Mouse (Mus musculus) gastrocnemius, adult 2 months (tissue): ENCODE measurements around the gene Chka. TPM values are rescaled to one million over a fixed set of nuclear protein-coding genes. Genes with fewer than 3 reads are reported as not detected.

Experiments used
- DNase-seq: peaks from one replicate; pipeline ENCODE4 v3.0.0; 2022
- H3K27ac ChIP-seq: fragments of 200-600 bp; 2 replicates; pipeline ENCODE4 v1.8.1; 2022; ENCODE audit warnings: mild to moderate bottlenecking
- H3K4me3 ChIP-seq: fragments of 200-600 bp; 2 replicates; pipeline ENCODE4 v1.8.1; 2022; ENCODE audit warnings: mild to moderate bottlenecking, moderate library complexity
- CTCF ChIP-seq: fragments of 200-600 bp; IDR thresholded peaks from 2 replicates; pipeline ENCODE4 v1.8.1; 2022; ENCODE audit warnings: antibody characterized with exemption, mild to moderate bottlenecking, moderate library complexity
- intact Hi-C: fragments of 180-260 bp; cut with DNase I; formaldehyde crosslinking; loops from one replicate; pipeline ENCODE4 v1.15.1; 2025
- long read RNA-seq, 2 experiments: library from polyadenylated mRNA; stranded (forward); transcript quantifications; one replicate each; pipeline ENCODE4 v2.0.0; 2021
- total RNA-seq, 2 experiments: library from RNA; stranded (reverse); gene quantifications; 2 replicates each; pipeline ENCODE4 v1.2.3; 2021

Gene Chka
- 1 to 10 TPM; 1.8 to 5.4 TPM for total RNA-seq
- long read RNA-seq, experiment 1, partial matches to known transcripts: 1 of 5 reads
- long read RNA-seq, experiment 1, other reads (novel, unspliced or antisense): 0 of 5 reads
- long read RNA-seq, experiment 2, partial matches to known transcripts: 1 of 3 reads
- long read RNA-seq, experiment 2, other reads (novel, unspliced or antisense): 0 of 3 reads

GRCm38 (mm10) chr19:3851502-3851962, at the start of gene Chka:
TSS of gene Chka (plus strand) at chr19:3851773.
- peak; percentile 12; the same call in 1 of the 2 replicates for TF ChIP-seq CTCF
- peak; percentile 97 for DNase-seq
- intact Hi-C loops: loop anchor here (5.0 kb wide), 1 partner anchor 61 kb away; the partner anchor contains the start of gene Ndufs8
- peak within 1 kb of the TSS; percentile 93 for H3K4me3 ChIP-seq
- H3K27ac ChIP-seq: peak within 1 kb of the TSS; percentile 94

GRCm38 (mm10) chr19:3805526-3805925, 46.0 kb upstream of the Chka start:
- H3K27ac ChIP-seq: no peak overlapping the region
- no peak overlapping the region for H3K4me3 ChIP-seq
- DNase-seq: no peak
- TF ChIP-seq CTCF: no peak
- intact Hi-C loops: no loop called here

- intact Hi-C loops: no loop called here
- TF ChIP-seq CTCF: no peak
- Histone ChIP-seq H3K27ac (no peak overlapping the region), H3K4me3 (no peak overlapping the region)
- DNase-seq: no peak
These were observed 40.9 kb upstream of the Chka start for GRCm38 (mm10) chr19:3810536-3811233.

GRCm38 (mm10) chr19:3814461-3814860, 37.1 kb upstream of the Chka start:
- intact Hi-C loops: no loop called here
- peak; percentile 68 for DNase-seq
- H3K27ac ChIP-seq: no peak overlapping the region
- no peak for TF ChIP-seq CTCF
- H3K4me3 ChIP-seq: no peak overlapping the region

- intact Hi-C loops: no loop called here
- Histone ChIP-seq H3K4me3 (no peak overlapping the region), H3K27ac (no peak overlapping the region)
- no peak for TF ChIP-seq CTCF
- no peak for DNase-seq
These were observed 35.7 kb upstream of the Chka start for GRCm38 (mm10) chr19:3815824-3816223.

- TF ChIP-seq CTCF: no peak
- intact Hi-C loops: no loop called here
- H3K4me3 ChIP-seq: no peak overlapping the region
- no peak overlapping the region for H3K27ac ChIP-seq
- DNase-seq: no peak
These were observed 32.5 kb upstream of the Chka start for GRCm38 (mm10) chr19:3819080-3819479.

GRCm38 (mm10) chr19:3819899-3820444, 31.6 kb upstream of the Chka start:
- Histone ChIP-seq H3K4me3 (no peak overlapping the region), H3K27ac (no peak overlapping the region)
- DNase-seq: no peak
- intact Hi-C loops: no loop called here
- no peak for TF ChIP-seq CTCF

GRCm38 (mm10) chr19:3825044-3825443, 26.5 kb upstream of the Chka start:
- intact Hi-C loops: no loop called here
- Histone ChIP-seq H3K4me3 (no peak overlapping the region), H3K27ac (no peak overlapping the region)
- no peak for TF ChIP-seq CTCF
- DNase-seq: no peak

- no peak for DNase-seq
- TF ChIP-seq CTCF: no peak
- Histone ChIP-seq H3K27ac (no peak overlapping the region), H3K4me3 (no peak overlapping the region)
- intact Hi-C loops: no loop called here
These were observed 21.7 kb upstream of the Chka start for GRCm38 (mm10) chr19:3829863-3830262.

- Histone ChIP-seq H3K4me3 (no peak overlapping the region), H3K27ac (no peak overlapping the region)
- no peak for TF ChIP-seq CTCF
- no peak for DNase-seq
- intact Hi-C loops: no loop called here
These were observed 19.9 kb upstream of the Chka start for GRCm38 (mm10) chr19:3831716-3832115.

GRCm38 (mm10) chr19:3832851-3833353, 18.7 kb upstream of the Chka start:
- TF ChIP-seq CTCF: no peak
- peak; percentile 34 for DNase-seq
- intact Hi-C loops: no loop called here
- Histone ChIP-seq H3K4me3 (no peak overlapping the region), H3K27ac (no peak overlapping the region)

- intact Hi-C loops: no loop called here
- Histone ChIP-seq H3K27ac (no peak overlapping the region), H3K4me3 (no peak overlapping the region)
- DNase-seq: no peak
- no peak for TF ChIP-seq CTCF
These were observed 17.3 kb upstream of the Chka start for GRCm38 (mm10) chr19:3834301-3834700.

- Histone ChIP-seq H3K27ac (no peak overlapping the region), H3K4me3 (no peak overlapping the region)
- intact Hi-C loops: no loop called here
- TF ChIP-seq CTCF: no peak
- no peak for DNase-seq
These were observed 14.8 kb upstream of the Chka start for GRCm38 (mm10) chr19:3836791-3837190.

- intact Hi-C loops: no loop called here
- no peak for TF ChIP-seq CTCF
- DNase-seq: no peak
- Histone ChIP-seq H3K4me3 (no peak overlapping the region), H3K27ac (no peak overlapping the region)
These were observed 12.6 kb upstream of the Chka start for GRCm38 (mm10) chr19:3838931-3839330.
